Mouse (Mus musculus): ENCODE data around the gene Ern1. TPM values are rescaled to one million over a fixed set of nuclear protein-coding genes. Genes with fewer than 3 reads are reported as not detected.

Gene Ern1
- polyA plus RNA-seq, 2 experiments = 2.9 to 4.6 TPM

DNA sequence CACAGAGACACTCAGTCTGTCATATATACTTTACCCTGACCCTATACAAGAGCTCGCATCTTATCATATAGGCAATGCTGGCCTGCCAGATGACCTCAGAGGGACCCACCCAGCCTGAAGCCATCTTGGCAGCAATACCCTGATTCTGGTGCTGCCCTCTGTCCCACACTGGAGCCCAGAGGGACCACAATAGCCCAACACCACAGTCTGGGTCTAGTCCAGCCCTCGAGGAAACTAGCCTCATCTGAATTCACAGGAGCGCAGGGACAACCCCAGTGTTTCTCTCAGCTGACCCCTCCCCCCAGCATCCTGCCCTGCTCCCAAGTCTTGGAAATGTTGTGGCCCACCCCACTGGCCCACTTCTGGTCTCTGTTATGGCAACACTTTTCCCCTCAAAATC, 136.4 kb downstream of the Ern1 start:
- no peaks in the 10 kb centered on the region for H3K27me3 ChIP-seq (ENCODE audit: control insufficient read depth, insufficient read depth, low read length)
- no peak overlapping the region for H3K4me2 ChIP-seq (ENCODE audit: low read depth)
- WGBS (ENCODE audit: insufficient replicate concordance) = 54% methylated on average over 3 of the region's 3 CpGs
- H3K27ac ChIP-seq = no peak overlapping the region
- no peak overlapping the region for H3K4me3 ChIP-seq (ENCODE audit: insufficient read depth in 1 of 2, low read depth in 2 of 2, low read length in 2 of 2)
- no peak for TF ChIP-seq CTCF (IDR thresholded peaks at IDR 0.05; ENCODE audit: low read depth)
- TF ChIP-seq EP300 (IDR thresholded peaks at IDR 0.05; ENCODE audit: low read depth) = no peak
- no peak overlapping the region for H3K9ac ChIP-seq (replicated peaks)
- DNase-seq (ENCODE audit: low read depth in 3 of 3, low spot score in 3 of 3) (no peak), ATAC-seq (ENCODE audit: insufficient read depth) (no peak)
- peaks cover 0 to 6% of the 10 kb centered on the region in 2 experiments; a peak in 2 of 4 replicates for H3K4me1 ChIP-seq (replicated peaks; ENCODE audit: control insufficient read depth in 2 of 2, insufficient read depth in 2 of 2, low read length in 1 of 2)
- no peaks in the 10 kb centered on the region for H3K36me3 ChIP-seq (replicated peaks; ENCODE audit: control insufficient read depth, insufficient read depth, low read depth)
- no peaks in the 10 kb centered on the region for H3K9me3 ChIP-seq (ENCODE audit: control insufficient read depth, low read length)

DNA sequence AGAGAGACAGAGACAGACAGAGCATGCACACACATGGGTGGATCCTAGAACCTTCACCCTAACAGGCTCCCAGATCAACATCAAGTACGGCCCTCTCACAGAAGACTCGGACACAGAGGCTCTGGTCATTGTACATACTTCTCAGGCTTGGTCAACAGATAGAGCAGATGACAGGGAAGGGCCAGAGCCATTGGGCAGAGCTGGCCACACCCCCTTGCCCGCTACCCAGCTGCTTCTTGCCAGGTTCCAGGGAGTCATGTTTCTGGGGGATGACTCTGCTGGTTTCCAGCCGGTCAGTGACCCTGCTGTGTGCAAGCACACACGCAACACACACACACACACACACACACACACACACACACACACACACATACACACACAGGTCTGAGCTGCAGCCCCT, 136.8 kb downstream of the Ern1 start:
- 50% methylated on average over 5 of the region's 5 CpGs for WGBS (ENCODE audit: insufficient replicate concordance)
- no peak overlapping the region for H3K4me2 ChIP-seq (ENCODE audit: low read depth)
- ATAC-seq (ENCODE audit: insufficient read depth) = no peak
- no peak for DNase-seq (ENCODE audit: low read depth in 3 of 3, low spot score in 3 of 3)
- peaks cover 0 to 6% of the 10 kb centered on the region in 2 experiments; a peak in 2 of 4 replicates for H3K4me1 ChIP-seq (replicated peaks; ENCODE audit: control insufficient read depth in 2 of 2, insufficient read depth in 2 of 2, low read length in 1 of 2)
- no peak overlapping the region for H3K9ac ChIP-seq (replicated peaks)
- H3K36me3 ChIP-seq (replicated peaks; ENCODE audit: control insufficient read depth, insufficient read depth, low read depth) = no peaks in the 10 kb centered on the region
- no peaks in the 10 kb centered on the region for H3K9me3 ChIP-seq (ENCODE audit: control insufficient read depth, low read length)
- no peak overlapping the region for H3K27ac ChIP-seq
- H3K27me3 ChIP-seq (ENCODE audit: control insufficient read depth, insufficient read depth, low read length) = no peaks in the 10 kb centered on the region
- no peak overlapping the region for H3K4me3 ChIP-seq (ENCODE audit: insufficient read depth in 1 of 2, low read depth in 2 of 2, low read length in 2 of 2)
- TF ChIP-seq CTCF (IDR thresholded peaks at IDR 0.05; ENCODE audit: low read depth) (no peak), EP300 (IDR thresholded peaks at IDR 0.05; ENCODE audit: low read depth) (no peak)

GRCm38 (mm10) chr11:106349772-106350171, 137.9 kb downstream of the Ern1 start:
- H3K27ac ChIP-seq = no peak overlapping the region
- H3K36me3 ChIP-seq (replicated peaks; ENCODE audit: control insufficient read depth, insufficient read depth, low read depth) = no peaks in the 10 kb centered on the region
- H3K27me3 ChIP-seq (ENCODE audit: control insufficient read depth, insufficient read depth, low read length) = no peaks in the 10 kb centered on the region
- H3K4me1 ChIP-seq (replicated peaks; ENCODE audit: control insufficient read depth in 2 of 2, insufficient read depth in 2 of 2, low read length in 1 of 2) = no peaks in the 10 kb centered on the region
- ATAC-seq (ENCODE audit: insufficient read depth) = no peak
- H3K9me3 ChIP-seq (ENCODE audit: control insufficient read depth, low read length) = no peaks in the 10 kb centered on the region
- TF ChIP-seq EP300 (IDR thresholded peaks at IDR 0.05; ENCODE audit: low read depth) = no peak
- DNase-seq (ENCODE audit: low read depth in 3 of 3, low spot score in 3 of 3) = no peak
- H3K4me2 ChIP-seq (ENCODE audit: low read depth) = no peak overlapping the region
- 55% methylated on average over 6 of the region's 6 CpGs for WGBS (ENCODE audit: insufficient replicate concordance)
- H3K9ac ChIP-seq (replicated peaks) = no peak overlapping the region
- H3K4me3 ChIP-seq (ENCODE audit: insufficient read depth in 1 of 2, low read depth in 2 of 2, low read length in 2 of 2) = no peak overlapping the region

- Histone ChIP-seq H3K27me3 (ENCODE audit: control insufficient read depth, insufficient read depth, low read length) (no peaks in the 10 kb centered on the region), H3K9me3 (ENCODE audit: control insufficient read depth, low read length) (no peaks in the 10 kb centered on the region), H3K4me2 (ENCODE audit: low read depth) (no peak overlapping the region), H3K4me3 (ENCODE audit: insufficient read depth in 1 of 2, low read depth in 2 of 2, low read length in 2 of 2) (no peak overlapping the region), H3K27ac (no peak overlapping the region), H3K36me3 (replicated peaks; ENCODE audit: control insufficient read depth, insufficient read depth, low read depth) (no peaks in the 10 kb centered on the region), H3K9ac (replicated peaks) (no peak overlapping the region), H3K4me1 (replicated peaks; ENCODE audit: control insufficient read depth in 2 of 2, insufficient read depth in 2 of 2, low read length in 1 of 2) (no peaks in the 10 kb centered on the region)
- no peak for ATAC-seq (ENCODE audit: insufficient read depth)
- TF ChIP-seq EP300 (IDR thresholded peaks at IDR 0.05; ENCODE audit: low read depth) = no peak
- no peak for TF ChIP-seq CTCF (IDR thresholded peaks at IDR 0.05; ENCODE audit: low read depth)
- no peak for DNase-seq (ENCODE audit: low read depth in 3 of 3, low spot score in 3 of 3)
- 47% methylated on average over 6 of the region's 6 CpGs for WGBS (ENCODE audit: insufficient replicate concordance)
Observed at GRCm38 (mm10) chr11:106344910-106345309, 142.7 kb downstream of the Ern1 start.

Other genes starting within 250 kb of the Ern1 start
- 15.5 and 25.7 TPM in 2 replicates for gene Ftsj3, start 231.8 kb downstream of the Ern1 start, polyA plus RNA-seq (2012; rRNA removed)
- 36.8 and 40.1 TPM in 2 replicates for gene Ftsj3, start 231.8 kb downstream of the Ern1 start, polyA plus RNA-seq (2014; fragmentation: Nextera tagmentation; extraction: Ambion mirVana)
- 59.6 and 107 TPM in 2 replicates for gene Psmc5, start 231.7 kb downstream of the Ern1 start, polyA plus RNA-seq (2012; rRNA removed)
- 123 and 132 TPM in 2 replicates for gene Psmc5, start 231.7 kb downstream of the Ern1 start, polyA plus RNA-seq (2014; fragmentation: Nextera tagmentation; extraction: Ambion mirVana)
- gene Smarcd2, start 214.9 kb downstream of the Ern1 start, polyA plus RNA-seq (2012; rRNA removed) = 38.8 and 39.1 TPM in 2 replicates
- 23.9 and 29.0 TPM in 2 replicates for gene Smarcd2, start 214.9 kb downstream of the Ern1 start, polyA plus RNA-seq (2014; fragmentation: Nextera tagmentation; extraction: Ambion mirVana)
- 0.17 and 0.20 TPM in 2 replicates for gene Tcam1, start 211.2 kb downstream of the Ern1 start, polyA plus RNA-seq (2012; rRNA removed)
- 0.09 and 0.18 TPM in 2 replicates for gene Tcam1, start 211.2 kb downstream of the Ern1 start, polyA plus RNA-seq (2014; fragmentation: Nextera tagmentation; extraction: Ambion mirVana)
- not detected in 2 replicates for gene Gh, start 186.0 kb downstream of the Ern1 start, polyA plus RNA-seq (2012; rRNA removed)
- not detected in 2 replicates for gene Gh, start 186.0 kb downstream of the Ern1 start, polyA plus RNA-seq (2014; fragmentation: Nextera tagmentation; extraction: Ambion mirVana)
- 3.1 and 3.7 TPM in 2 replicates for gene Cd79b, start 173.1 kb downstream of the Ern1 start, polyA plus RNA-seq (2012; rRNA removed)
- gene Cd79b, start 173.1 kb downstream of the Ern1 start, polyA plus RNA-seq (2014; fragmentation: Nextera tagmentation; extraction: Ambion mirVana) = 4.5 and 4.9 TPM in 2 replicates
- gene Scn4a, start 134.6 kb downstream of the Ern1 start, polyA plus RNA-seq (2012; rRNA removed) = 0.01 and 0.02 TPM in 2 replicates
- gene Scn4a, start 134.6 kb downstream of the Ern1 start, polyA plus RNA-seq (2014; fragmentation: Nextera tagmentation; extraction: Ambion mirVana) = not detected in 2 replicates
- gene Prr29, start 122.4 kb downstream of the Ern1 start, polyA plus RNA-seq (2012; rRNA removed) = not detected in 2 replicates
- gene Prr29, start 122.4 kb downstream of the Ern1 start, polyA plus RNA-seq (2014; fragmentation: Nextera tagmentation; extraction: Ambion mirVana) = not detected in 2 replicates
- gene Icam2, start 99.8 kb downstream of the Ern1 start, polyA plus RNA-seq (2012; rRNA removed) = 9.4 and 13.0 TPM in 2 replicates
- 12.1 and 16.3 TPM in 2 replicates for gene Icam2, start 99.8 kb downstream of the Ern1 start, polyA plus RNA-seq (2014; fragmentation: Nextera tagmentation; extraction: Ambion mirVana)
- gene Tex2, start 125.6 kb upstream of the Ern1 start, polyA plus RNA-seq (2012; rRNA removed) = 5.2 and 5.9 TPM in 2 replicates
- gene Tex2, start 125.6 kb upstream of the Ern1 start, polyA plus RNA-seq (2014; fragmentation: Nextera tagmentation; extraction: Ambion mirVana) = 7.9 and 9.3 TPM in 2 replicates